Mouse (Mus musculus): Measurements from ENCODE around the gene Lrba.

The Lrba gene

DNA sequence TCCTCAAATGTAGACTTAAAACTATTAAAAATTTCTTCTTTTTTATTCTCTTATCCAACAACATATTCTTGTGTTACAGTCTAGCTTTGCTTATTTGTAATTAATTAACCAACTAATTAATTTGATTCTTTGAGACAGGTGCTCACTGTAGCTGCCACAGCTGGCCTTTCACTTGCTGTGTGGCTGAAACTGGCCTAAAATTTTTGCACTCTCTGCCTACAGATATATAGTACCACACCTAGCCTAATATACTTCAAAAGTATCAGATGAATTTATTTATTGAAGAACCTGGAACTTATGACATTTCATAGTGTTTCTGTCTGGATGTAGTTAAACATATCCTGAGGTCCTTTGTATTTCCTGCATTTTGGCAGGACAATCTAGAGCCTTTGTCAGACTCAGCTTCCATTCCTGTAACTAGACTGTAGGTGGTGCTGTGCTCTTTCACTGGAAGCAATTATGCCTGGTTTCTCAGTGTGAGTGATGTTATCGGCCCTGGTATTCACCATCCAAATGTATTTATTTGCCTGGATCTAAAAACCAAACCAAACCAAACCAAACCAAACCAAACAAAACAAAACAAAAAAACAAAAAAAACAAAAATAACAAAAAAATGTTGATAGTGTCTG, 43.7 kb downstream of the Lrba start:
- no peak for DNase-seq (ENCODE audit: low spot score)

GRCm38 (mm10) chr3:86275651-86276050, 51.2 kb downstream of the Lrba start:
- no peak for DNase-seq (ENCODE audit: low spot score)

- DNase-seq (ENCODE audit: low spot score) = no peak
Observed at GRCm38 (mm10) chr3:86291326-86291725, 66.8 kb downstream of the Lrba start.

- no peak for DNase-seq (ENCODE audit: low spot score)
Observed at GRCm38 (mm10) chr3:86294866-86295265, 70.4 kb downstream of the Lrba start.

GRCm38 (mm10) chr3:86296214-86296613, 71.7 kb downstream of the Lrba start:
- no peak for DNase-seq (ENCODE audit: low spot score)

- no peak for DNase-seq (ENCODE audit: low spot score)
Observed at GRCm38 (mm10) chr3:86308833-86309232, 84.4 kb downstream of the Lrba start.

DNA sequence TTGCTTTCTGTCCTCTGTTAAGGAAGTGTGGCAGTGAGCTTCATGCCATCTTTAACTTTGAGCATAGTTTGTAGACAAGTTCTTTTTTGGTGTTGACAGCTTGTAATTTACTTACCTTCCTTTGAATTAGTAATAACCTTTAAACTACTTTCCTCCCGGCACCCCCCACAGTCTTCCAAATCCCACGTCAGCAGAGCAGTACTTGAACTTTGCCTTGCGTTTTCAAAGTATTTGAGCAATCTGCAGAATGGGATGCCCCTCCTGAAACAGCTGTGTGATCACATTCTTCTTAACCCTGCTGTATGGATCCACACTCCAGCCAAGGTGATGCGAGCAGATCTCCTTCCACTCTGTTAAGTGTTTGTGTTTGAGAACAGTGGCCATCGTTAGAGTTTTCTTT, 85.7 kb downstream of the Lrba start:
- no peak for DNase-seq (ENCODE audit: low spot score)

DNA sequence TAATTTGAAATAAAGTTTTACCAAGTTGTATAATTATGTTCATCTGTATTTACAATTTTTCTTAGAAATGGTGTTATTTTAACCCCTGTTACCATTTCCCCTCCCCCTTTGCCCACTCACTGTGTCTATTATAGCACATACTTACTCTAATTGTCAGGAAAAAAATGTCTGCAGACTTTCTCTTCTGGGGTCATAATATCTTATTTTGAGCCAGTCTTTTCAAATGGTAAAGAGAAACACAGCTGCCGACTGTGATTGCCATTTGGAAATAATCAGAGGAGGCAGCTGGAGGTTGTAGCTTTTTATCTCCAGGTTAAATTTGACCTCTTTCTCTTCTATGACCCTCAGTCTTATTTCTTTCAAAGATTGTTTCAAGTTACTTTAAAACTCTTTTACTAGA, 86.9 kb downstream of the Lrba start:
- no peak for DNase-seq (ENCODE audit: low spot score)

GRCm38 (mm10) chr3:86317636-86318035, 93.2 kb downstream of the Lrba start:
- DNase-seq (ENCODE audit: low spot score) = no peak

DNA sequence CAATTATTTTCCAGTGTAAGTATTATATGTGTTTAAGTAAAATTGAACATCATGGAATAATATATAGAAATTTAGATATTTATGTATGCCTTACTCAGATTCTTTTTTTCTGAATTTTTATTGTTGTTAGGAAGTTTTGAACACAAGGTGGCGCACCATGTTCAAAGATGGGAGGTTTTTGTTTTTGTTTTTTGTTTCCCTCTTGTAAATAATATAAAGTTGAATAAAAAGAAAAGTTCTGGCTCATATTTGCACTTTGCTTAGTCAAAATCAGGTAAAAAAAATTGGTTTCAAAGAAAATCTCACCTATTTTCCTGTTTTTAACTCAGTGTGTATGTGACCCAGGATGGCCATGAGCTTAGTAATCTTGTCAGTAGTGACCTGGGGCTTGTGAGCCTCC, 104.1 kb downstream of the Lrba start:
- DNase-seq (ENCODE audit: low spot score) = no peak

DNA sequence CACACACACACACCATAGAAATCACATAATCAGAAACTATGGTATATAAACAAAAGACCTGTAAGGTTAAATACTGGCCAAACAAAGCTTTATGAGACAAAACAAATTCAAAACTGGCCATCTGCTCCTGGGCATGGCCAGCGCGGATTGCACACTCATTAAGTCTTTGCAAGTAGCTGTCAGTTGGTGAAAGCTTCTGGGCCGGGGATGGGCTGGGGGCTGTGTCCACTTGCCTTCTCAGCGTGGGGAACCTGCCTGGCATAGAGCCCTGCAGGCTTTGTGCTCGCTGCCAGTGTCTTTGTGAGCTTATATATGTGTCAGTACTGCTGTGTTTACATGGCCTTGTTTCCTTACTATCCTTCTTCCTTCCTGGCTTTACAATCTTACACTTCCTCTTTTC, 118.8 kb downstream of the Lrba start:
- no peak for DNase-seq (ENCODE audit: low spot score)

- DNase-seq (ENCODE audit: low spot score) = no peak
Observed at GRCm38 (mm10) chr3:86362486-86362885, 138.0 kb downstream of the Lrba start.

GRCm38 (mm10) chr3:86371466-86371865, 147.0 kb downstream of the Lrba start:
- DNase-seq (ENCODE audit: low spot score) = no peak

DNA sequence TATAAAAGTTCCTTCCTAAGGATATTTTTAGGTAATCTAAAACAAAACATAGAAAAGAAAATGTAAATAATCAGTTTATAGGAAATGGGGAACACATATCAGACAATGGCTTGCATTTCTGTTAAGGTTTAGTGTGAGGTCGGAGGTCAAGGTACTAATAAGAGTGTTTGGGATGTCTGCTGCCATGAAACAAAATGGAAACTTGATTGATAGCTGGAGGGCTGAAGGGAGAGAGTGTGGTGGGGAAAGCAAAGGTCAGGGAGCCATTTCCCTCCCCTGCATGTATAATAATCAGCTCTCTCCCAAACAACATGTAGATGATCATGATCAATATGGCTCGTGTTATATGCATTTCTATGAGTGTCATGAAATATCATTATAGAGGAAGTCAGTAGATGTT, 150.8 kb downstream of the Lrba start:
- no peak for DNase-seq (ENCODE audit: low spot score)

- DNase-seq (ENCODE audit: low spot score) = no peak
Observed at GRCm38 (mm10) chr3:86382557-86382956, 158.1 kb downstream of the Lrba start.

DNA sequence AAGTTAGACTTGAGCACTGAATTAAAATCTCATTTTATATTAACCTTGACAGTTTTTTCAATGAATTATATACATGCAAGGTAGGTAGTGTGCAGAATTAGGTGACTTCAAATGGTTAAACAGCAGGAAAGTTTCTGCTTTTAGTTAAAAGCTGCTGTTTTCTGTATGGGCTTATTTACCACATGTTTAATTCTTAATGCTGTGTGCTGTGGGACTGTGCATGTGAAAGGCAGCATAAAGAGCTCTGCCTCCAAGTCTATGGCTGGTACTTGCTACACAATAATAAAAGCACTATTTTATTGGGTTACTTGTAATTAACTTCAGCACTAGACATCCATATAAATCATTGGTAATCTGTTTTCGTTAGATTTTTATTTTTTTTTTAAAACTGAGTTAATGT, 160.6 kb downstream of the Lrba start:
- no peak for DNase-seq (ENCODE audit: low spot score)

DNA sequence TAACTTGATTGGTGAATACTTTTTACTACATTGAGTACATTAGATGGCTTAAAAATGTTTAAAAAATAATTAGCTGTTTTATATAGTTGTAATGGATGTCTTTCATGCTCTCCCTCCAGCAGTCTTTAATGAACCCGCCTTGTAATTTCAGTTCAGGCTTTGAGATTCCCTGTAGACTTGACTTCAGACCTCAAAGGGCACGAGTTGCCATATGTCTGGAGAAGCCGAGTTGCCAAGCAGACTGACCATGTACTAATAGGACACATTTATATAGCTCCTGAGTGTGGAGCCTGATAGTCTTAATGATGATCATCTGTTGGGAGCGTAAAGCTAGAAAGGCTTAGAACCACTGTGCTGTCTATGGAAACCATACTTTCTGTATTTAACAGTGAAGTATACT, 161.8 kb downstream of the Lrba start:
- DNase-seq (ENCODE audit: low spot score) = no peak

DNA sequence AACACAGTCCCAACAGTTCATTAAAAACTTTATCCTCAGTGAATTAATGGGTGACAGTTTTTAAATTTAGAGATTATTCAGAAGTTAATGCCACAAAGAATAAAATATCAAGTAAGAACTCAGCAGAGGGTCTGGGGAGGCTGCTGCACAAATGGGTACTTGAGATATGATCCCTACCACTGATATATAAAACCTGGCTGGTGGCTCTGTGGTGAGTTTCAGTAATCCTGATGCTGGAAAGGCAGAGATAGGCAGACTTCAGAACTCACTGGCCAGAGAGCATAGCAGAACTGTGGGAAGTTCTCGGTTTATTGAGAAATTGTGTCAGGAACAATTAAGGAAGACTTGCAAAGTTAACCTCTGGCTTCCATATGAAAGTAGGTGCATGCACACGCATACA, 199.3 kb downstream of the Lrba start:
- no peak for DNase-seq (ENCODE audit: low spot score)

DNA sequence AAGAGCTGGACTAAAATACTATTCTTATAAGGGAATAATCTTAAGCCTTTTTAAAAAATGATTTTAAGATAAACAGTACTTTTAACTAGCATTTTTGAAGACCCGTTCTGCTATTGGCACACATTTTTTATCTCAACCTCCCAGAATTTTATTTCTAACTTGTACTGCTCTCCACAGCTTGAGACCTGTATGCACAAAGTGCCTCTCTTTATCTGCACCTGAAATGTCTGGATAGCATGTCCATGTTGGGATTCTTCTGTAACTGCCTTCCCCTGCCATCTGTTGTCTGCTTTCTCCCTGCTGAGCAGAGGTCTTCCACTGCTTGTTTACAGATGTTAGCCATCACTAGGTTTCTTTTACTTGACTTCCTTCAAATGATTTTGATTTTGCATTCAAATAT, 202.3 kb downstream of the Lrba start:
- DNase-seq (ENCODE audit: low spot score) = no peak

- DNase-seq (ENCODE audit: low spot score) = no peak
Observed at GRCm38 (mm10) chr3:86443497-86443896, 219.0 kb downstream of the Lrba start.

- no peak for DNase-seq (ENCODE audit: low spot score)
Observed at GRCm38 (mm10) chr3:86451211-86451610, 226.7 kb downstream of the Lrba start.

- no peak for DNase-seq (ENCODE audit: low spot score)
Observed at GRCm38 (mm10) chr3:86461582-86461981, 237.1 kb downstream of the Lrba start.

- no peak for DNase-seq (ENCODE audit: low spot score)
Observed at GRCm38 (mm10) chr3:86489992-86490391, 265.5 kb downstream of the Lrba start.

- DNase-seq (ENCODE audit: low spot score) = no peak
Observed at GRCm38 (mm10) chr3:86500586-86500985, 276.1 kb downstream of the Lrba start.

Measured in urinary bladder, postnatal 10 days (tissue).